Mouse (Mus musculus) intestine, embryonic 14.5 days (tissue): ENCODE measurements around the gene Idh3g. TPM values are rescaled to one million over a fixed set of nuclear protein-coding genes. Genes with fewer than 3 reads are reported as not detected.

Source experiments
- ATAC-seq: fragments of 200-750 bp; cut with Nextera tagmentation; replicated peaks from 2 replicates; pipeline ENCODE4 v1.8.0; 2017; ENCODE audit warnings: low read depth, moderate number of reproducible peaks, moderate TSS enrichment, moderate library complexity; ENCODE audit not compliant: low FRiP score, low TSS enrichment
- DNase-seq: peaks from one replicate; pipeline ENCODE4 v3.0.0-alpha.2; 2018; ENCODE audit warnings: low spot score
- H3K27ac ChIP-seq: fragments of 300-500 bp; sonication (generic); 2 replicates; pipeline ENCODE4 v1.5.1; 2014; ENCODE audit warnings: low read depth, mild to moderate bottlenecking, control low read depth
- H3K27me3 ChIP-seq: fragments of 300-500 bp; sonication (generic); replicated peaks from 2 replicates; pipeline ENCODE4 v1.6.1; 2014; ENCODE audit warnings: low read length, control low read depth; ENCODE audit not compliant: control insufficient read depth, insufficient read depth
- H3K36me3 ChIP-seq: fragments of 300-500 bp; sonication (generic); 2 replicates; pipeline ENCODE4 v1.6.1; 2014; ENCODE audit warnings: low read length, control low read depth; ENCODE audit not compliant: control insufficient read depth, insufficient read depth
- H3K4me1 ChIP-seq: fragments of 300-500 bp; sonication (generic); replicated peaks from 2 replicates; pipeline ENCODE4 v1.6.1; 2014; ENCODE audit warnings: low read length, control low read depth, mixed read lengths; ENCODE audit not compliant: control insufficient read depth, insufficient read depth
- H3K4me2 ChIP-seq: fragments of 300-500 bp; sonication (generic); 2 replicates; pipeline ENCODE4 v1.6.1; 2014; ENCODE audit warnings: low read length
- H3K4me3 ChIP-seq: fragments of 300-500 bp; sonication (generic); 2 replicates; pipeline ENCODE4 v1.5.1; 2014; ENCODE audit warnings: low read depth, low read length, control low read depth, mixed read lengths
- H3K9ac ChIP-seq: fragments of 300-500 bp; sonication (generic); 2 replicates; pipeline ENCODE4 v1.6.1; 2014; ENCODE audit warnings: mild to moderate bottlenecking, low read length
- H3K9me3 ChIP-seq: fragments of 300-500 bp; sonication (generic); 2 replicates; pipeline ENCODE4 v1.6.1; 2016; ENCODE audit warnings: low read length, control low read depth; ENCODE audit not compliant: control insufficient read depth
- WGBS: fragments of 180-500 bp; shearing (Covaris S2); extraction: QIAGEN DNeasy Blood & Tissue Kit; methylation state at CpG from one replicate; pipeline ENCODE4 v1.1.7; 2014; 5-methylcytosine and 5-hydroxymethylcytosine counted together
- polyA plus RNA-seq: library from polyadenylated mRNA; unstranded; fragments of >200 nt; fragmentation: Nextera tagmentation; extraction: Ambion mirVana; gene quantifications from 2 replicates; pipeline ENCODE4 v1.2.1, GENCODE M21; 2014

The Idh3g gene
- 241 and 248 TPM in 2 replicates for polyA plus RNA-seq

GRCm38 (mm10) chrX:73786364-73787224 is at the start of gene Idh3g, which contains the start of gene Ssr4:
TSS of gene Idh3g (minus strand) at chrX:73786897.
TSS of gene Ssr4 (plus strand) at chrX:73787028.
- Histone ChIP-seq H3K9me3 (no peaks in the 10 kb centered on the region), H3K9ac (peak within 1 kb of the TSS; percentile 76), H3K27ac (peak within 1 kb of the TSS; percentile 86), H3K4me3 (peak within 1 kb of the TSS; percentile 54), H3K4me1 (peaks cover 6% of the 10 kb centered on the region), H3K27me3 (no peaks in the 10 kb centered on the region), H3K36me3 (peaks cover 12% of the 10 kb centered on the region; the same call in 1 of the 2 replicates), H3K4me2 (peak within 1 kb of the TSS; percentile 58)
- WGBS = 9% methylated on average over 51 of the region's 52 CpGs
- DNase-seq = peak; percentile 95
- ATAC-seq = peak; percentile 95

- H3K4me3 ChIP-seq = no peak overlapping the region
- H3K9me3 ChIP-seq = no peaks in the 10 kb centered on the region
- no peaks in the 10 kb centered on the region for H3K36me3 ChIP-seq
- WGBS = 89% methylated on average over 1 of the region's 1 CpGs
- H3K4me2 ChIP-seq = no peak overlapping the region
- H3K4me1 ChIP-seq = no peaks in the 10 kb centered on the region
- H3K9ac ChIP-seq = no peak overlapping the region
- no peaks in the 10 kb centered on the region for H3K27me3 ChIP-seq
- DNase-seq (no peak), ATAC-seq (no peak)
- no peak overlapping the region for H3K27ac ChIP-seq
Measured at GRCm38 (mm10) chrX:73835731-73836130, 49.0 kb upstream of the Idh3g start.

- H3K9me3 ChIP-seq = no peaks in the 10 kb centered on the region
- peak within 1 kb of the TSS; percentile 55 for H3K4me2 ChIP-seq
- no peaks in the 10 kb centered on the region for H3K4me1 ChIP-seq
- WGBS = 17% methylated on average over 54 of the region's 84 CpGs
- peak within 1 kb of the TSS; percentile 52 for H3K9ac ChIP-seq
- peak; percentile 87 for ATAC-seq
- peak; percentile 76 for DNase-seq
- peaks cover 28% of the 10 kb centered on the region for H3K27me3 ChIP-seq
- H3K4me3 ChIP-seq = peak within 1 kb of the TSS; percentile 53
- H3K27ac ChIP-seq = peak within 1 kb of the TSS; percentile 22; the same call in 1 of the 2 replicates
- no peaks in the 10 kb centered on the region for H3K36me3 ChIP-seq
Measured at GRCm38 (mm10) chrX:73824185-73825151, 37.8 kb upstream of the Idh3g start, which contains the start of gene Pdzd4. TSS of gene Pdzd4 (minus strand) at chrX:73824969.

GRCm38 (mm10) chrX:73823747-73824146 is 37.0 kb upstream of the Idh3g start:
- Histone ChIP-seq H3K4me3 (peak overlapping the region; percentile 53), H3K4me2 (peak overlapping the region; percentile 55), H3K36me3 (no peaks in the 10 kb centered on the region), H3K4me1 (no peaks in the 10 kb centered on the region), H3K27ac (no peak overlapping the region), H3K9me3 (no peaks in the 10 kb centered on the region), H3K9ac (no peak overlapping the region), H3K27me3 (peaks cover 28% of the 10 kb centered on the region)
- no peak for DNase-seq
- 13% methylated on average over 17 of the region's 17 CpGs for WGBS
- no peak for ATAC-seq

- H3K4me1 ChIP-seq = no peaks in the 10 kb centered on the region
- H3K9me3 ChIP-seq = no peaks in the 10 kb centered on the region
- 0 out of 2 replicates have a peak, but pooled peaks cover 1% of the 10 kb centered on the region for H3K27me3 ChIP-seq
- H3K27ac ChIP-seq = no peak overlapping the region
- DNase-seq = no peak
- no peak for ATAC-seq
- H3K9ac ChIP-seq = no peak overlapping the region
- no peak overlapping the region for H3K4me3 ChIP-seq
- no peak overlapping the region for H3K4me2 ChIP-seq
- no peaks in the 10 kb centered on the region for H3K36me3 ChIP-seq
- 61% methylated on average over 3 of the region's 3 CpGs for WGBS
Measured at GRCm38 (mm10) chrX:73816596-73817314, 30.1 kb upstream of the Idh3g start.

- Histone ChIP-seq H3K27me3 (no peaks in the 10 kb centered on the region), H3K36me3 (no peaks in the 10 kb centered on the region), H3K4me1 (no peaks in the 10 kb centered on the region), H3K9me3 (no peaks in the 10 kb centered on the region), H3K27ac (no peak overlapping the region), H3K4me2 (peak overlapping the region; percentile 45), H3K4me3 (peak overlapping the region; percentile 33), H3K9ac (peak overlapping the region; percentile 43)
- ATAC-seq (peak; percentile 53; the same call in 1 of the 2 replicates), DNase-seq (peak; percentile 57)
- 12% methylated on average over 14 of the region's 14 CpGs for WGBS
Measured at GRCm38 (mm10) chrX:73815072-73815471, 28.4 kb upstream of the Idh3g start.

GRCm38 (mm10) chrX:73805814-73806213 is 19.1 kb upstream of the Idh3g start:
- DNase-seq = no peak

GRCm38 (mm10) chrX:73798502-73798901 is 11.8 kb upstream of the Idh3g start:
- no peaks in the 10 kb centered on the region for H3K4me1 ChIP-seq
- H3K27ac ChIP-seq = no peak overlapping the region
- no peak overlapping the region for H3K4me3 ChIP-seq
- no peaks in the 10 kb centered on the region for H3K9me3 ChIP-seq
- DNase-seq = peak; percentile 69
- no peak overlapping the region for H3K9ac ChIP-seq
- H3K4me2 ChIP-seq = no peak overlapping the region
- no peaks in the 10 kb centered on the region for H3K27me3 ChIP-seq
- WGBS = 50% methylated on average over 9 of the region's 9 CpGs
- no peaks in the 10 kb centered on the region for H3K36me3 ChIP-seq
- ATAC-seq = peak; percentile 72

More at GRCm38 (mm10) chrX:73805814-73806213, 19.1 kb upstream of the Idh3g start:
- H3K4me2 ChIP-seq = no peak overlapping the region
- no peak for ATAC-seq
- no peak overlapping the region for H3K9ac ChIP-seq
- no peak overlapping the region for H3K27ac ChIP-seq
- no peaks in the 10 kb centered on the region for H3K4me1 ChIP-seq
- H3K36me3 ChIP-seq = no peaks in the 10 kb centered on the region
- no peak overlapping the region for H3K4me3 ChIP-seq
- 35% methylated on average over 1 of the region's 1 CpGs for WGBS
- H3K9me3 ChIP-seq = no peaks in the 10 kb centered on the region
- H3K27me3 ChIP-seq = no peaks in the 10 kb centered on the region
